Mouse (Mus musculus) Muller cell, postnatal 12 days (primary cell): ENCODE measurements around the gene Ak1.

ENCODE experiments used
- DNase-seq: peaks from one replicate; pipeline ENCODE4 v3.0.0-alpha.2; 2015; ENCODE audit errors: inconsistent ontology term

Gene Ak1

GRCm38 (mm10) chr2:32621517-32621859 lies at the start of gene Ak1:
Ak1 (plus strand) TSS chr2:32621758.
- DNase-seq, result peak; percentile 91

- no peak for DNase-seq
Measured at GRCm38 (mm10) chr2:32572196-32572595, 49.4 kb upstream of the Ak1 start.

- no peak for DNase-seq
Measured at GRCm38 (mm10) chr2:32574497-32574896, 47.1 kb upstream of the Ak1 start, which contains the start of gene Pip5kl1. Pip5kl1 (plus strand) TSS chr2:32574797.

GRCm38 (mm10) chr2:32574901-32575585 lies 46.5 kb upstream of the Ak1 start:
- DNase-seq, result no peak

- DNase-seq, result peak; percentile 61
Measured at GRCm38 (mm10) chr2:32575586-32576160, 45.9 kb upstream of the Ak1 start, which contains the start of gene 9430097D07Rik. 9430097D07Rik (minus strand) TSS chr2:32575684.

- no peak for DNase-seq
Measured at GRCm38 (mm10) chr2:32576532-32576931, 45.0 kb upstream of the Ak1 start.

GRCm38 (mm10) chr2:32578146-32579046 lies 43.2 kb upstream of the Ak1 start:
- no peak for DNase-seq

GRCm38 (mm10) chr2:32581450-32582095 lies 40.0 kb upstream of the Ak1 start:
- no peak for DNase-seq

- peak; percentile 76 for DNase-seq
Measured at GRCm38 (mm10) chr2:32582830-32583799, 38.4 kb upstream of the Ak1 start.

- DNase-seq, result no peak
Measured at GRCm38 (mm10) chr2:32585149-32585714, 36.3 kb upstream of the Ak1 start.

GRCm38 (mm10) chr2:32586871-32587351 lies 34.6 kb upstream of the Ak1 start, which contains the start of gene St6galnac4:
St6galnac4 (plus strand) TSS chr2:32587095.
- peak; percentile 99 for DNase-seq

- no peak for DNase-seq
Measured at GRCm38 (mm10) chr2:32587731-32588321, 33.7 kb upstream of the Ak1 start.

GRCm38 (mm10) chr2:32589213-32589795 lies 32.3 kb upstream of the Ak1 start:
- DNase-seq, result peak; percentile 86

GRCm38 (mm10) chr2:32590224-32590623 lies 31.3 kb upstream of the Ak1 start:
- no peak for DNase-seq

- DNase-seq, result no peak
Measured at GRCm38 (mm10) chr2:32591249-32591648, 30.3 kb upstream of the Ak1 start.

- DNase-seq, result no peak
Measured at GRCm38 (mm10) chr2:32596725-32597124, 24.8 kb upstream of the Ak1 start.

GRCm38 (mm10) chr2:32597248-32597647 lies 24.3 kb upstream of the Ak1 start:
- DNase-seq, result no peak

- DNase-seq, result peak; percentile 59
Measured at GRCm38 (mm10) chr2:32597699-32598098, 23.9 kb upstream of the Ak1 start.

- DNase-seq, result no peak
Measured at GRCm38 (mm10) chr2:32598506-32598905, 23.1 kb upstream of the Ak1 start.
